Mouse (Mus musculus): ENCODE results near the gene Rnf169. TPM values are rescaled to one million over a fixed set of nuclear protein-coding genes. Genes with fewer than 3 reads are reported as not detected.
"Not testable (repeated sequence)": the region's sequence is repeated elsewhere in the genome, so short reads cannot be mapped to it uniquely, and the experiment has no call there.

Gene Rnf169
- polyA plus RNA-seq, 1 experiment from 2014 or later, result 1.8 TPM

DNA sequence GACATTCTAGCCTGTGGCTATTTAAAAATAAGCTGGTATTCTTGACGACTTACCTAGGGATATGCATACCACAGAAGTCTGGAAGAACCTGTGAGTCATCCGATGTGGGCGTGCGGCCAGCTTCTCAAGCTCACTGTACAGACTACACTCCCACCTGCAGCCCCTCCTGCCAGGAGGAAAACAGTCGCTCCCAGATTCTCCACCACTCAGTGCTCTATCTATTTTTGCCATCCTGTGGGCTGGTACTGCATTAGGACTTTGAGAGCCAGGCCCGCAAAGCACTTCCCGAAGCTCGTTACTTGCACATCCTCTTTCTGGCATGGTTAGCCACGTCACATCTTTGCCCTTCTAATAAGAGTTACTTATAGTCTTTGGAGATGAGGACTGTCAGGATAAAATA, 32.9 kb downstream of the Rnf169 start:
- Histone ChIP-seq H3K4me3 (ENCODE audit: low read depth, low read length) (no peak overlapping the region), H3K27me3 (ENCODE audit: control insufficient read depth, insufficient read depth, low read length) (no peaks in the 10 kb centered on the region), H3K4me1 (replicated peaks; ENCODE audit: control insufficient read depth, insufficient read depth) (no peaks in the 10 kb centered on the region), H3K36me3 (ENCODE audit: control insufficient read depth, insufficient read depth, low read length) (peaks cover 13% of the 10 kb centered on the region), H3K27ac (replicated peaks) (no peak overlapping the region), H3K9ac (ENCODE audit: low read length) (no peak overlapping the region), H3K9me3 (ENCODE audit: control insufficient read depth, low read length) (no peaks in the 10 kb centered on the region), H3K4me2 (replicated peaks; ENCODE audit: low read depth) (no peak overlapping the region)
- ATAC-seq (ENCODE audit: low FRiP score, low TSS enrichment) (no peak), DNase-seq (ENCODE audit: low spot score) (peak; percentile 51)
- WGBS, result 64% methylated on average over 9 of the region's 9 CpGs
- TF ChIP-seq EP300 (optimal IDR thresholded peaks at IDR 0.05) (no peak), CTCF (IDR thresholded peaks at IDR 0.05; ENCODE audit: low read depth) (no peak)

DNA sequence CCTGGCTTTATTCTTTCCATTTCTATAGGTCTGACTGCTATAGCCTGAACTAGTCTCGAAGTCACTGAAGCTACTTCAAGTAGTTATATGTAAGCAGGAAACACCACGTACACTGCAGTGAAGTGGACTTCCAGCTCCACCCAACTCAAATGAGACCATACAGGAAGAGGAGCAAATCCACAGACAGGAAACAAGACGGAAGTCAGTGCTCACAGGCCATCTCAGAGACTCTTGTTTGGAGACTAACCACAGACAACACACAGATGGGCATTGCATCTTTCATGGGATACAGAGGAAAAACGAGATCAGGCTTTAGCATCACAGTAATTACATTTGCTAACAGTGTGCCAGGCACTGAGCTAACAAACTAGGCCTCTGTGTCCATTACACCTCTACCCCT, 33.9 kb downstream of the Rnf169 start:
- Histone ChIP-seq H3K9ac (ENCODE audit: low read length) (no peak overlapping the region), H3K27me3 (ENCODE audit: control insufficient read depth, insufficient read depth, low read length) (no peaks in the 10 kb centered on the region), H3K27ac (replicated peaks) (no peak overlapping the region), H3K9me3 (ENCODE audit: control insufficient read depth, low read length) (no peaks in the 10 kb centered on the region), H3K36me3 (ENCODE audit: control insufficient read depth, insufficient read depth, low read length) (peaks cover 13% of the 10 kb centered on the region), H3K4me2 (replicated peaks; ENCODE audit: low read depth) (no peak overlapping the region), H3K4me3 (ENCODE audit: low read depth, low read length) (no peak overlapping the region), H3K4me1 (replicated peaks; ENCODE audit: control insufficient read depth, insufficient read depth) (no peaks in the 10 kb centered on the region)
- no peak for DNase-seq (ENCODE audit: low spot score)
- ATAC-seq (ENCODE audit: low FRiP score, low TSS enrichment), result no peak
- 78% methylated on average over 4 of the region's 4 CpGs for WGBS
- TF ChIP-seq CTCF (IDR thresholded peaks at IDR 0.05; ENCODE audit: low read depth) (no peak), EP300 (optimal IDR thresholded peaks at IDR 0.05) (no peak)

- Histone ChIP-seq H3K9ac (ENCODE audit: low read length) (no peak overlapping the region), H3K36me3 (ENCODE audit: control insufficient read depth, insufficient read depth, low read length) (peaks cover 14% of the 10 kb centered on the region), H3K9me3 (ENCODE audit: control insufficient read depth, low read length) (no peaks in the 10 kb centered on the region), H3K27me3 (ENCODE audit: control insufficient read depth, insufficient read depth, low read length) (no peaks in the 10 kb centered on the region), H3K4me2 (replicated peaks; ENCODE audit: low read depth) (no peak overlapping the region), H3K4me1 (replicated peaks; ENCODE audit: control insufficient read depth, insufficient read depth) (no peaks in the 10 kb centered on the region), H3K27ac (replicated peaks) (no peak overlapping the region), H3K4me3 (ENCODE audit: low read depth, low read length) (no peak overlapping the region)
- DNase-seq (ENCODE audit: low spot score) (no peak), ATAC-seq (ENCODE audit: low FRiP score, low TSS enrichment) (no peak)
- TF ChIP-seq EP300 (optimal IDR thresholded peaks at IDR 0.05) (no peak), CTCF (IDR thresholded peaks at IDR 0.05; ENCODE audit: low read depth) (no peak)
- 95% methylated on average over 3 of the region's 3 CpGs for WGBS
Observed at GRCm38 (mm10) chr7:99945939-99946338, 34.3 kb downstream of the Rnf169 start.

DNA sequence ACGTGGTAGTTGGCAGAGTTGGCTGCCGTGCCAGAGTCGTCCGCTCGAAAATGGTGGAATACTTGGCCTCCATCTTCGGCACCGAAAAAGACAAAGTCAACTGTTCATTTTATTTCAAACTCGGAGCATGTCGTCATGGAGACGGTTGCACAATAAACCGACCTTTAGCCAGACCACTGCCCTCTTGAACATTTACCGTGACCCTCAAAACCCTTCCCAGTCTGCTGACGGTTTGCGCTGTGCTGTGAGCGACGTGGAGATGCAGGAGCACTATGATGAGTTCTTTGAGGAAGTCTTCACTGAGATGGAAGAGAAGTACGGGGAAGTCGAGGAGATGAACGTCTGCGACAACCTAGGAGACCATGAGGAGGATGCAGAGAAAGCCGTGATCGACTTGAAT, 35.2 kb downstream of the Rnf169 start:
- H3K9me3 ChIP-seq (ENCODE audit: control insufficient read depth, low read length); H3K4me3 ChIP-seq (ENCODE audit: low read depth, low read length); H3K4me1 ChIP-seq (replicated peaks; ENCODE audit: control insufficient read depth, insufficient read depth); H3K27me3 ChIP-seq (ENCODE audit: control insufficient read depth, insufficient read depth, low read length); ATAC-seq (ENCODE audit: low FRiP score, low TSS enrichment); H3K9ac ChIP-seq (ENCODE audit: low read length); H3K27ac ChIP-seq (replicated peaks); H3K4me2 ChIP-seq (replicated peaks; ENCODE audit: low read depth); DNase-seq (ENCODE audit: low spot score): not testable (repeated sequence)
- H3K36me3 ChIP-seq (ENCODE audit: control insufficient read depth, insufficient read depth, low read length), result peaks cover 19% of the 10 kb centered on the region
- WGBS, result 92% methylated on average over 22 of the region's 22 CpGs

DNA sequence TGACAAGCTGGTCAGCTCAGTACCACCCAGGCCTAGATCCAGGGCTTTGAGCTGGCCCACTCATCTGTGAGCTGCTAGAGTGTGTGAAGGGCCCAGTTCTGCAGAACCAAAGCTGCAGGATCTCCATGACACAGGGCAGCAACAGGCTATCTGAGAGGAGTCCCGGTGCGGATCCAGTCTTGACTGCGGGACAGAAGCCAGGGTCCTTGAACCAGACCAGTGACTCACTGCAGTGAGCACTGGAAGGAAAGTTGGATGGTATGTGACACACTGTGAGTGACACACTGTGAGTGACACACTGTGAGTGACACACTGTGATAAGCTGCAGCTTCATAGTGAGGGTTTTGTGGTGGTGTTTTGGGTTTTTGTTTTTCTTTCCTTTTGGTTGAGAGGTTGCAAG, 35.7 kb downstream of the Rnf169 start:
- ATAC-seq (ENCODE audit: low FRiP score, low TSS enrichment) (0 out of 2 replicates have a peak, but pooled peaks have one; percentile 26), DNase-seq (ENCODE audit: low spot score) (no peak)
- H3K9me3 ChIP-seq (ENCODE audit: control insufficient read depth, low read length), result no peaks in the 10 kb centered on the region

GRCm38 (mm10) chr7:99940669-99941068, 39.6 kb downstream of the Rnf169 start:
- H3K27ac ChIP-seq (replicated peaks), result no peak overlapping the region
- H3K27me3 ChIP-seq (ENCODE audit: control insufficient read depth, insufficient read depth, low read length), result no peaks in the 10 kb centered on the region
- no peak overlapping the region for H3K4me2 ChIP-seq (replicated peaks; ENCODE audit: low read depth)
- TF ChIP-seq CTCF (IDR thresholded peaks at IDR 0.05; ENCODE audit: low read depth) (no peak), EP300 (optimal IDR thresholded peaks at IDR 0.05) (no peak)
- H3K36me3 ChIP-seq (ENCODE audit: control insufficient read depth, insufficient read depth, low read length), result peaks cover 10% of the 10 kb centered on the region; the same call in 1 of the 2 replicates
- no peak overlapping the region for H3K9ac ChIP-seq (ENCODE audit: low read length)
- no peaks in the 10 kb centered on the region for H3K4me1 ChIP-seq (replicated peaks; ENCODE audit: control insufficient read depth, insufficient read depth)
- ATAC-seq (ENCODE audit: low FRiP score, low TSS enrichment), result no peak
- DNase-seq (ENCODE audit: low spot score), result no peak
- WGBS, result 96% methylated on average over 1 of the region's 1 CpGs
- no peaks in the 10 kb centered on the region for H3K9me3 ChIP-seq (ENCODE audit: control insufficient read depth, low read length)
- no peak overlapping the region for H3K4me3 ChIP-seq (ENCODE audit: low read depth, low read length)

More for the DNA sequence above, 35.7 kb downstream of the Rnf169 start:
- 100% methylated on average over 3 of the region's 3 CpGs for WGBS
- Histone ChIP-seq H3K27me3 (ENCODE audit: control insufficient read depth, insufficient read depth, low read length) (no peaks in the 10 kb centered on the region), H3K27ac (replicated peaks) (no peak overlapping the region), H3K4me2 (replicated peaks; ENCODE audit: low read depth) (no peak overlapping the region), H3K4me3 (ENCODE audit: low read depth, low read length) (no peak overlapping the region), H3K36me3 (ENCODE audit: control insufficient read depth, insufficient read depth, low read length) (peaks cover 19% of the 10 kb centered on the region), H3K4me1 (replicated peaks; ENCODE audit: control insufficient read depth, insufficient read depth) (no peaks in the 10 kb centered on the region), H3K9ac (ENCODE audit: low read length) (no peak overlapping the region)
- TF ChIP-seq CTCF (IDR thresholded peaks at IDR 0.05; ENCODE audit: low read depth) (no peak), EP300 (optimal IDR thresholded peaks at IDR 0.05) (no peak)

Measured in stomach, postnatal 0 days (tissue).